Mouse (Mus musculus) layer of hippocampus, adult 11-12 months (tissue): Measurements from ENCODE around the gene Clec1b.

Experiments
- DNase-seq: peaks from one replicate; pipeline ENCODE4 v3.0.0; 2022; ENCODE audit warnings: low spot score

Gene Clec1b

GRCm38 (mm10) chr6:129396997-129397396, at the start of gene Clec1b:
Gene Clec1b, plus strand, starts transcription at chr6:129397297.
- DNase-seq: no peak

- DNase-seq: no peak
Observed at GRCm38 (mm10) chr6:129349524-129350352, 47.4 kb upstream of the Clec1b start.

GRCm38 (mm10) chr6:129351091-129351490, 46.0 kb upstream of the Clec1b start:
- no peak for DNase-seq

- no peak for DNase-seq
Observed at GRCm38 (mm10) chr6:129355774-129356173, 41.3 kb upstream of the Clec1b start.

- no peak for DNase-seq
Observed at GRCm38 (mm10) chr6:129356430-129356829, 40.7 kb upstream of the Clec1b start.

GRCm38 (mm10) chr6:129359515-129359914, 37.6 kb upstream of the Clec1b start:
- DNase-seq: no peak

- no peak for DNase-seq
Observed at GRCm38 (mm10) chr6:129363942-129364341, 33.2 kb upstream of the Clec1b start.

- no peak for DNase-seq
Observed at GRCm38 (mm10) chr6:129365959-129366359, 31.1 kb upstream of the Clec1b start.

- no peak for DNase-seq
Observed at GRCm38 (mm10) chr6:129369374-129370132, 27.5 kb upstream of the Clec1b start.

GRCm38 (mm10) chr6:129374937-129375471, 22.1 kb upstream of the Clec1b start:
- DNase-seq: no peak

- DNase-seq: no peak
Observed at GRCm38 (mm10) chr6:129380454-129380853, 16.6 kb upstream of the Clec1b start.

- no peak for DNase-seq
Observed at GRCm38 (mm10) chr6:129381736-129382135, 15.4 kb upstream of the Clec1b start.

GRCm38 (mm10) chr6:129383466-129383865, 13.6 kb upstream of the Clec1b start:
- no peak for DNase-seq

GRCm38 (mm10) chr6:129385000-129385399, 12.1 kb upstream of the Clec1b start:
- no peak for DNase-seq

GRCm38 (mm10) chr6:129385774-129386173, 11.3 kb upstream of the Clec1b start, which contains the start of gene Clec12b:
Gene Clec12b, minus strand, starts transcription at chr6:129385874.
- no peak for DNase-seq

- DNase-seq: no peak
Observed at GRCm38 (mm10) chr6:129393087-129393720, 3.9 kb upstream of the Clec1b start.

- DNase-seq: no peak
Observed at GRCm38 (mm10) chr6:129393732-129394131, 3.4 kb upstream of the Clec1b start.

GRCm38 (mm10) chr6:129399945-129400344, 2.8 kb downstream of the Clec1b start:
- DNase-seq: peak; percentile 54

- no peak for DNase-seq
Observed at GRCm38 (mm10) chr6:129402404-129402803, 5.3 kb downstream of the Clec1b start.

GRCm38 (mm10) chr6:129403391-129403790, 6.3 kb downstream of the Clec1b start:
- no peak for DNase-seq

- DNase-seq: no peak
Observed at GRCm38 (mm10) chr6:129405999-129406398, 8.9 kb downstream of the Clec1b start.

- DNase-seq: no peak
Observed at GRCm38 (mm10) chr6:129407324-129407723, 10.2 kb downstream of the Clec1b start.
